Mouse (Mus musculus): ENCODE results near the gene Prx.

Prx gene

GRCm38 (mm10) chr7:27493022-27493421 is 6.1 kb upstream of the Prx start:
- no peak for TF ChIP-seq GATA4 (IDR thresholded peaks at IDR 0.05; ENCODE audit: insufficient replicate concordance, low read length)

- no peak for TF ChIP-seq GATA4 (IDR thresholded peaks at IDR 0.05; ENCODE audit: insufficient replicate concordance, low read length)
These were observed 5.7 kb upstream of the Prx start for GRCm38 (mm10) chr7:27493450-27493849.

- TF ChIP-seq GATA4 (IDR thresholded peaks at IDR 0.05; ENCODE audit: insufficient replicate concordance, low read length) = no peak
These were observed 2.5 kb downstream of the Prx start for GRCm38 (mm10) chr7:27501620-27502019.

- no peak for TF ChIP-seq GATA4 (IDR thresholded peaks at IDR 0.05; ENCODE audit: insufficient replicate concordance, low read length)
These were observed 7.7 kb downstream of the Prx start for GRCm38 (mm10) chr7:27506765-27507370.

- no peak; the same call in 1 of the 2 replicates for TF ChIP-seq GATA4 (IDR thresholded peaks at IDR 0.05; ENCODE audit: insufficient replicate concordance, low read length)
These were observed 8.9 kb downstream of the Prx start for GRCm38 (mm10) chr7:27507711-27508647.

GRCm38 (mm10) chr7:27508648-27509005 is 9.5 kb downstream of the Prx start:
- no peak for TF ChIP-seq GATA4 (IDR thresholded peaks at IDR 0.05; ENCODE audit: insufficient replicate concordance, low read length)

GRCm38 (mm10) chr7:27510809-27511208 is 11.7 kb downstream of the Prx start:
- no peak for TF ChIP-seq GATA4 (IDR thresholded peaks at IDR 0.05; ENCODE audit: insufficient replicate concordance, low read length)

- TF ChIP-seq GATA4 (IDR thresholded peaks at IDR 0.05; ENCODE audit: insufficient replicate concordance, low read length) = no peak
These were observed 15.8 kb downstream of the Prx start for GRCm38 (mm10) chr7:27514961-27515360.

- no peak for TF ChIP-seq GATA4 (IDR thresholded peaks at IDR 0.05; ENCODE audit: insufficient replicate concordance, low read length)
These were observed 19.2 kb downstream of the Prx start for GRCm38 (mm10) chr7:27518314-27518713.

- no peak for TF ChIP-seq GATA4 (IDR thresholded peaks at IDR 0.05; ENCODE audit: insufficient replicate concordance, low read length)
These were observed 21.0 kb downstream of the Prx start for GRCm38 (mm10) chr7:27520104-27520503.

- no peak for TF ChIP-seq GATA4 (IDR thresholded peaks at IDR 0.05; ENCODE audit: insufficient replicate concordance, low read length)
These were observed 21.5 kb downstream of the Prx start for GRCm38 (mm10) chr7:27520599-27520998.

GRCm38 (mm10) chr7:27522967-27523366 is 23.8 kb downstream of the Prx start, which contains the start of gene Hipk4:
Gene Hipk4 (plus strand): TSS chr7:27523267.
- TF ChIP-seq GATA4 (IDR thresholded peaks at IDR 0.05; ENCODE audit: insufficient replicate concordance, low read length) = no peak

GRCm38 (mm10) chr7:27523805-27524204 is 24.7 kb downstream of the Prx start:
- no peak for TF ChIP-seq GATA4 (IDR thresholded peaks at IDR 0.05; ENCODE audit: insufficient replicate concordance, low read length)

- TF ChIP-seq GATA4 (IDR thresholded peaks at IDR 0.05; ENCODE audit: insufficient replicate concordance, low read length) = no peak
These were observed 27.1 kb downstream of the Prx start for GRCm38 (mm10) chr7:27526039-27526827.

GRCm38 (mm10) chr7:27529070-27529469 is 29.9 kb downstream of the Prx start:
- TF ChIP-seq GATA4 (IDR thresholded peaks at IDR 0.05; ENCODE audit: insufficient replicate concordance, low read length) = no peak

All from liver, adult (tissue).